Mouse (Mus musculus) Patski (cell line): ENCODE measurements around the gene Prkcb. TPM values are rescaled to one million over a fixed set of nuclear protein-coding genes. Genes with fewer than 3 reads are reported as not detected.

Experiments
- ATAC-seq: fragments of 100-300 bp; one replicate; pipeline ENCODE4 v1.8.0; 2021
- CTCF ChIA-PET: fragments of 350-600 bp; sonication (Branson Sonifier 250); formaldehyde crosslinking; loops from one replicate; lab custom pipeline; 2022; ENCODE audit warnings: inconsistent platforms; lab: Charles Lee
- POLR2A ChIA-PET: fragments of 350-600 bp; sonication (Branson Sonifier 250); formaldehyde crosslinking; loops from one replicate; lab custom pipeline; 2022; ENCODE audit warnings: antibody characterized with exemption, inconsistent platforms; lab: Charles Lee
- DNase-seq: peaks from one replicate; pipeline ENCODE4 v3.0.0-alpha.2; 2011; ENCODE audit warnings: low read depth, low spot score
- H3K27me3 ChIP-seq: fragments of 371-371 bp; one replicate; pipeline ENCODE4 v1.5.1; 2021
- CTCF ChIP-seq: fragments of 100-300 bp; IDR thresholded peaks from one replicate; pipeline ENCODE4 v1.5.1; 2021
- in situ Hi-C: fragments of 300-500 bp; cut with MboI; formaldehyde crosslinking; loops from 3 replicates; pipeline ENCODE4 v1.11.1; 2018; ENCODE audit warnings: low pct_unique_long_range_greater_than_20kb, mixed read lengths
- polyA plus RNA-seq: library from polyadenylated mRNA; unstranded; gene quantifications from one replicate; pipeline ENCODE4 v1.2.3, GENCODE M21; 2021

Gene Prkcb
- polyA plus RNA-seq, 1 experiment from 2014 or later, result not detected

DNA sequence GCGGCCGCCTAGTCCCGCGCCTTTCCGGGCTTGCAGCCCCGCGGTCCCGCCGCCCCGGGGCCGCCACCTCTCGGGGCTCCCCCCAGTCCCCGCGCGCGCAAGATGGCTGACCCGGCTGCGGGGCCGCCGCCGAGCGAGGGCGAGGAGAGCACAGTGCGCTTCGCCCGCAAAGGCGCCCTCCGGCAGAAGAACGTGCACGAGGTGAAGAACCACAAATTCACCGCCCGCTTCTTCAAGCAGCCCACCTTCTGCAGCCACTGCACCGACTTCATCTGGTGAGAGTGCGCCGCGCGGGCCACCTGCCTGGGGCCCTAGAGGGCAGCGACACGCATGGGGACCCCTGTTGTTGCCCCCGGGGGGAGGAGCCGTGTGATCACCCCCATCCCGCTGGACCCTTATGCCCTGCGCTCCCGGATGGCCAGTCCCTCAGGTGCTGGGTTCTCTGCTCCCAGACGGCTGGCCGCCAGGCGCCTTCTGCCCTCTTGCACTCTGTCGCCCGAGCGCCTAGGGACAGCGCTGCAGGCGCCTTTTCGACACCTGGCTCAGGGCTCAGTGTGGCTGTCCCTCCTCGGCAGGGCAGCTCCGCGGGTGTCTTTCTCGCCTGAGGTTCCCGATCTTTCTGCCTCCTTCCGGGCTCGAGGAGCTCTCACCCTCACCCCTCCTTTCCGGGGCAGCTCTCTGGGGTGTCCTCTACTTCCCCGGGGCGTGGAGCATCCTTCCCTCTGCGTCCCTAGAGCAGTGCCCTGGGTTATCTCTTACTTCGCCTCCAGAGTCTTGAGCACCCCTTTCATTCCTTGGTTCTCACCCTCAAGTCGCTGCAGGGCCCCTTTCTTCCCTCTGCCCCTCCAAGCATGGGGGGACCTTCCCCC lies 926 bp downstream of the Prkcb start:
- ATAC-seq, result peak; percentile 11
- no peak for TF ChIP-seq CTCF
- no peak for DNase-seq
- CTCF ChIA-PET, result no interaction called here
- H3K27me3 ChIP-seq, result peaks cover 22% of the 10 kb centered on the region
- in situ Hi-C loops, result no loop called here
- POLR2A ChIA-PET, result no interaction called here

- no peak for DNase-seq
- ChIA-PET CTCF (no interaction called here), POLR2A (no interaction called here)
- in situ Hi-C loops, result no loop called here
- H3K27me3 ChIP-seq, result peaks cover 22% of the 10 kb centered on the region
- TF ChIP-seq CTCF, result no peak
- no peak for ATAC-seq
These were observed 1.6 kb downstream of the Prkcb start for GRCm38 (mm10) chr7:122290165-122290564.

- in situ Hi-C loops, result no loop called here
- ATAC-seq (no peak), DNase-seq (no peak)
- no peak for TF ChIP-seq CTCF
- H3K27me3 ChIP-seq, result peaks cover 22% of the 10 kb centered on the region
- ChIA-PET POLR2A (no interaction called here), CTCF (no interaction called here)
These were observed 2.2 kb downstream of the Prkcb start for GRCm38 (mm10) chr7:122290771-122291170.

DNA sequence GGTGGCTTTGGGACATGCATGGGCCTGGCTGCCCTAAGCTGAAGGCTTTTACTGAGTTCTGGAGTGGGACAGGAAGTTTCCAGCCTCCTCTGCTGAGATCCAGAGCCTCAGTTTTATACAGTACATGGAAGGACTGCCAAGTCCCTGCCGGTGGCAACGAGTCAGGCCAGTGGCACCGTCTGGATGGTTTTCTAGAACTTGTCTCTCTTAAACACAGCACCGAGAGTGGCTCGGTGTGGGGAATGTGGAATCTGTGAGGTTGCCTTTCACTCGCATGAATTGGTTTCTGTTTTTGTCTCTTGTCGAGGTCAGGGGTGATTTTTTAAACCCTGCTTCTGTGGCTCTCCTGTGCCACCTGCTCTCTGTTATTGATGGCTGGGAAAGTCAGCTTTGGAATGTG lies 3.6 kb downstream of the Prkcb start:
- POLR2A ChIA-PET, result no interaction called here
- DNase-seq (no peak), ATAC-seq (no peak)
- peaks cover 22% of the 10 kb centered on the region for H3K27me3 ChIP-seq
- no peak for TF ChIP-seq CTCF
- in situ Hi-C loops, result no loop called here
- CTCF ChIA-PET, result no interaction called here

DNA sequence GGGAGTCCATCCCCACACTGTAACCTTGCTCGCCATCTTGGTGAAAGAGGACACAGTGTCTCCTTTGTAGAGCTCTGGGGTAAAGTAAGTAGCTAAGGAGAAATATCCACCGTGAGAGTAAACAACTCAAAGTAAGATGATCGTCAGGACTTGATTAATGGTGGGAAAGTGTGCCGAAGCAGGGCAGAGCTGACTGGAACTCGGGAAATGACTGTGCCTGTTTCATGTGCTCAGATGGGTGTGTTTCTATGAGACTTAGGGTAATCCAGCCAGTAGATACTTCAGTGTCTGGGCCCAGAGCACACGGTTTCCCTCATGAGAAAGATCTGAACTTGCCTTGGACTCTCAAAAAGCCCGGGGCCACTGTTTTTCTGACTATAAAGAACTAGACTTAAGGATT lies 5.6 kb downstream of the Prkcb start:
- H3K27me3 ChIP-seq, result peaks cover 18% of the 10 kb centered on the region
- DNase-seq (no peak), ATAC-seq (no peak)
- CTCF ChIA-PET, result no interaction called here
- no peak for TF ChIP-seq CTCF
- POLR2A ChIA-PET, result no interaction called here
- in situ Hi-C loops, result no loop called here

DNA sequence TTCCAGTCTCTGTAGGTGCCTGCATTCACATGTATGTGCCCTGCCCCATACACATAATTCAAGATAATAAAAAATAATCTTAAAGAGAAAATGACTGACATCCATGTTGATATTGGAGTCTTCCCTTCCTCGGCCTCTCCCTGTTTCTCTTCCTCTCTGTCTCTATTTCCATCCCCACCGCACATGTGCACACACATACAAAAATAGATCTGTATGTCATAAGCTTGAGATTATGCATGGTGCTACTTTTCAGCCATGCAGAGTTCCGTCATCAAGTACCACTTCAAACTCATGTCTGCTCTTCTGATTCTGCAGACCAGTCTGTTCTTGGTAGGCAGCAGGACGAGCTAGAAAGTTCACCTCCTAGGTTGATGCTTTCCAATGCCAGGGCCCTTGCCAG lies 6.8 kb downstream of the Prkcb start:
- H3K27me3 ChIP-seq, result peaks cover 8% of the 10 kb centered on the region
- ATAC-seq, result no peak

DNA sequence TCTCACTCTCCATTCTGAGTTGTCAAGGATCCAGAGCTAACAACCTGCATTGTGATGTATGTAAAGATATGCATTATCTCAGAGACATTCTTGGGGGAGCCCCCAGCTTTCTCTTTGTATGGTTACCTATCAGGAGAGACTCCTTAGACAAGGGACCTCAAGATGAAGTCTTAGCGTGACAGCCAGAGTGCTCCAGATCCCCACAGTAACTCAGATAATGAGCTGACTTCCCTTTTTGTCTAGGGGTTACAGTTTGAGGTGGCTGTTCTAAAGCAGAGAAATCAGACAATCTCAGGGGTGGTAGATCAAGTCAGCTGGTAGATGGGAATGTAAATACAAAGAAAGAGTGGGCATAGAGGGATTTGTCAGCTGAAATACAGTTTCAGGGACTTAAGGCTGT lies 7.8 kb downstream of the Prkcb start:
- TF ChIP-seq CTCF, result no peak
- DNase-seq, result no peak
- ChIA-PET CTCF (no interaction called here), POLR2A (no interaction called here)
- peaks cover 4% of the 10 kb centered on the region for H3K27me3 ChIP-seq
- ATAC-seq, result no peak
- in situ Hi-C loops, result no loop called here

More for the DNA sequence above, 6.8 kb downstream of the Prkcb start:
- no peak for TF ChIP-seq CTCF
- ChIA-PET POLR2A (no interaction called here), CTCF (no interaction called here)
- in situ Hi-C loops, result no loop called here
- DNase-seq, result no peak

DNA sequence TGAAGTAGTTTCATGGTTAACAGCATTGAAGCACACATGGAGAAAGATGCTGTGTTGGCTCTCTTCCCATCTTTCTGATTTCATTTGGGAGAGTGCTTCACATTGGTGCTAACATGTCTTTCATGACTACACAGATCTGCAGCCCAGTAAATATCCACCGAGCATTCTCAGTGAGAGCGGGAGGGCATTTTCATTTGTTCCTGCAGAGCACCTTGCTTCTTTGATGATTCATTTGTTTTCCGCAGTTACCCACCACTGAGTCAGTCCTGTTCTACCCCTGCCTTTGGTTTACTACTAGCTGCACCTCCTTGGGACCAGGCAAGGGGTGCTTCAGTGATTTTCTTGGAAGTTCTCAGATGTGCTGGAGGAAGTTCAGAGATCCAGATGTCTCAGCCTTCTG lies 8.3 kb downstream of the Prkcb start:
- TF ChIP-seq CTCF, result no peak
- peaks cover 4% of the 10 kb centered on the region for H3K27me3 ChIP-seq
- ATAC-seq (no peak), DNase-seq (no peak)
- ChIA-PET POLR2A (no interaction called here), CTCF (no interaction called here)
- in situ Hi-C loops, result no loop called here

- in situ Hi-C loops, result no loop called here
- POLR2A ChIA-PET, result no interaction called here
- ATAC-seq (no peak), DNase-seq (no peak)
- H3K27me3 ChIP-seq, result peaks cover 4% of the 10 kb centered on the region
- TF ChIP-seq CTCF, result no peak
- CTCF ChIA-PET, result no interaction called here
These were observed 9.1 kb downstream of the Prkcb start for GRCm38 (mm10) chr7:122297627-122298026.

- peaks cover 4% of the 10 kb centered on the region for H3K27me3 ChIP-seq
- ChIA-PET CTCF (no interaction called here), POLR2A (no interaction called here)
- in situ Hi-C loops, result no loop called here
- no peak for TF ChIP-seq CTCF
- DNase-seq (no peak), ATAC-seq (no peak)
These were observed 10.2 kb downstream of the Prkcb start for GRCm38 (mm10) chr7:122298715-122299114.

- no peaks in the 10 kb centered on the region for H3K27me3 ChIP-seq
- ChIA-PET CTCF (no interaction called here), POLR2A (no interaction called here)
- in situ Hi-C loops, result no loop called here
- DNase-seq (no peak), ATAC-seq (no peak)
- TF ChIP-seq CTCF, result no peak
These were observed 12.0 kb downstream of the Prkcb start for GRCm38 (mm10) chr7:122300538-122300937.
